ENCODE assay signal across 9 mouse cellular contexts in the genomic region with DNA sequence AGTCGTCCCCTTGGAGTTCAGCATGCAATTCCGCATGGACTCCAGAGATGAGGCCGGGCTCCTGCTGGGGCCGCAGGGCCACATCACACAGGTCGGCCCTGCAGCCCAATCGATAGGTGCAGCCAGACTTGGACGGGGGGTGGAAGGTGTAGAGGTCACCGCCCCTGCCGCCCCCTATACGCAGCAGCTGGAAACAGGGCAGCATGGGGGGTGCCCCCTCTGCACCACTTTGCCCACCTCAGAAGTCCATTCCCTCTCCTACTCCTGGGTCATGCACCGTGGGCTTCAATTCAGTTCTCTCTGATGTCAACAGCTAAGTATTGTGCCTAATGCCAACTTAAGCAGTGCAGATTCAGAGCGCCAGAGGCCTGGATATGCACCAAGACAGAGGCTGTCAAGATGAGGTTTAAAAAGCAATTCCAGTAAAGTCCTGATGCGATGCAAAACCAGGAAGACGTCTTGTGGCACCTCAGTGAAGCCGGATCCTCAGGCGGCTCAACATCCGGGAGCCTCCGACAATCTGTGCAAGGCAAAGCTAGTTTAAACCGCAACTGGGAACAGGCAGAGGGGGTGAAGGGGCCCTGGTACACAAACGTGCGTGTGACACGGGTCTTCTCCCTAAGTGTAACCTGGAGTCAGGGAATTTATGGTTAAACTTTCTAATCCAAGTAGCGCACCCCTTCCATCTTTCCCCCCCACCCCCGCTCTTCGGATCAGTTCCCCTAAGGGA. TPM values are rescaled to one million over a fixed set of nuclear protein-coding genes. Genes with fewer than 3 reads are reported as not detected.
DNase-seq lines count a peak whose midpoint lies in the region; ATAC-seq and TF ChIP-seq lines count a peak whose summit lies in the region.
"Had no signal": no experiment of that assay in that cellular context is flagged by ENCODE, and none has a peak within 500 bp of the region (broad histone marks: within the 10 kb centered on the region; RNA-seq: fewer than 3 reads in every experiment).

No protein-coding gene starts in this region.

- in situ Hi-C loops in CH12.LX (cut with MboI; ENCODE audit: low pct_ligation_motif_present, low pct_unique_long_range_greater_than_20kb, low sequenced_read_pairs), result loop anchor here (5.0 kb wide), 1 partner anchor 36 kb away; the partner anchor contains the start of gene Cdsn

- no peak for TF ChIP-seq EP300 in CH12.LX (IDR thresholded peaks at IDR 0.05; ENCODE audit: low read length)

- peak overlapping the region; percentile 71 for H3K9ac ChIP-seq in CH12.LX (ENCODE audit: insufficient read depth, low read depth)
- H3K9ac ChIP-seq in embryonic facial prominence, embryonic 15.5 days, result peak overlapping the region; percentile 53
- peak overlapping the region; percentile 55 for H3K9ac ChIP-seq in intestine, embryonic 14.5 days (ENCODE audit: low read length)
- peak overlapping the region; percentile 68 for H3K9ac ChIP-seq in lung, embryonic 14.5 days

- H3K4me1 ChIP-seq in CH12.LX (ENCODE audit: control insufficient read depth in 1 of 2, insufficient read depth in 2 of 2), result peaks cover 7 to 41% of the 10 kb centered on the region in 2 experiments; a peak in 3 of 4 replicates
- H3K4me1 ChIP-seq in embryonic facial prominence, embryonic 15.5 days, result peaks cover 34% of the 10 kb centered on the region
- peaks cover 22% of the 10 kb centered on the region; the same call in 1 of the 2 replicates for H3K4me1 ChIP-seq in intestine, embryonic 14.5 days (replicated peaks; ENCODE audit: control insufficient read depth, insufficient read depth, low read length)
- H3K4me1 ChIP-seq in lung, embryonic 14.5 days (ENCODE audit: insufficient read depth), result peaks cover 9% of the 10 kb centered on the region; the same call in 1 of the 2 replicates
- peaks cover 7% of the 10 kb centered on the region for H3K4me1 ChIP-seq in small intestine, adult 2 months (ENCODE audit: control insufficient read depth, insufficient read depth, insufficient read length, low read length)

- dilution Hi-C loops in CH12.LX (cut with MboI; ENCODE audit: extremely low pct_ligation_motif_present, extremely low pct_unique_long_range_greater_than_20kb, low sequenced_read_pairs), result no loop called here

- H3K27ac ChIP-seq in CH12.LX (ENCODE audit: insufficient read depth, low read depth), result no peak overlapping the region
- H3K27ac ChIP-seq in embryonic facial prominence, embryonic 15.5 days (replicated peaks), result peak overlapping the region; percentile 58; the same call in 1 of the 2 replicates
- H3K27ac ChIP-seq in intestine, embryonic 14.5 days (ENCODE audit: low read depth), result no peak overlapping the region
- H3K27ac ChIP-seq in lung, embryonic 14.5 days (ENCODE audit: low read depth), result peak overlapping the region; percentile 14; the same call in 1 of the 2 replicates
- no peak overlapping the region for H3K27ac ChIP-seq in small intestine, adult 2 months (ENCODE audit: insufficient read depth, low read depth, low read length)

- 5% methylated on average over 25 of the region's 25 CpGs for WGBS in embryonic facial prominence, embryonic 15.5 days
- 7% methylated on average over 25 of the region's 25 CpGs for WGBS in intestine, embryonic 14.5 days
- WGBS in lung, embryonic 14.5 days, result 3% methylated on average over 25 of the region's 25 CpGs
- WGBS in small intestine, adult 2 months, result 6% methylated on average over 25 of the region's 25 CpGs

- H3K36me3 ChIP-seq in CH12.LX (replicated peaks in 1 of 2; ENCODE audit: control insufficient read depth in 1 of 2, insufficient read depth in 1 of 2, low read length in 1 of 2), result peaks cover 11 to 46% of the 10 kb centered on the region in 2 experiments
- H3K36me3 ChIP-seq in embryonic facial prominence, embryonic 15.5 days, result peaks cover 13% of the 10 kb centered on the region; the same call in 1 of the 2 replicates
- H3K36me3 ChIP-seq in intestine, embryonic 14.5 days (ENCODE audit: control insufficient read depth, insufficient read depth, low read length), result peaks cover 10% of the 10 kb centered on the region; the same call in 1 of the 2 replicates
- H3K36me3 ChIP-seq in lung, embryonic 14.5 days (ENCODE audit: insufficient read depth), result peaks cover 16% of the 10 kb centered on the region; the same call in 1 of the 2 replicates
- H3K36me3 ChIP-seq in small intestine, adult 2 months (ENCODE audit: control insufficient read depth, insufficient read depth, low read length), result no peaks in the 10 kb centered on the region

- no peaks in the 10 kb centered on the region for H3K27me3 ChIP-seq in CH12.LX (replicated peaks)
- no peaks in the 10 kb centered on the region for H3K27me3 ChIP-seq in embryonic facial prominence, embryonic 15.5 days
- no peaks in the 10 kb centered on the region for H3K27me3 ChIP-seq in intestine, embryonic 14.5 days (replicated peaks; ENCODE audit: control insufficient read depth, insufficient read depth, low read length)
- no peaks in the 10 kb centered on the region for H3K27me3 ChIP-seq in lung, embryonic 14.5 days (ENCODE audit: insufficient read depth, low read length)
- no peaks in the 10 kb centered on the region for H3K27me3 ChIP-seq in small intestine, adult 2 months (ENCODE audit: control insufficient read depth, insufficient read depth, low read length)

- peak overlapping the region; percentile 68 to 72 (median 71) for H3K4me3 ChIP-seq in CH12.LX (replicated peaks in 1 of 3; ENCODE audit: low read depth in 2 of 3, low read length in 2 of 3, poor library complexity in 1 of 3)
- H3K4me3 ChIP-seq in embryonic facial prominence, embryonic 15.5 days (replicated peaks), result peak overlapping the region; percentile 65
- peak overlapping the region; percentile 61 for H3K4me3 ChIP-seq in intestine, embryonic 14.5 days (ENCODE audit: low read depth, low read length)
- peak overlapping the region; percentile 51 for H3K4me3 ChIP-seq in lung, embryonic 14.5 days (ENCODE audit: low read depth, low read length)
- peak overlapping the region; percentile 77 for H3K4me3 ChIP-seq in small intestine, adult 2 months (ENCODE audit: low read depth, low read length)

- peak overlapping the region; percentile 77 for H3K4me2 ChIP-seq in CH12.LX (ENCODE audit: insufficient read depth, low read depth, poor library complexity, severe bottlenecking)
- peak overlapping the region; percentile 83 for H3K4me2 ChIP-seq in embryonic facial prominence, embryonic 15.5 days (replicated peaks)
- H3K4me2 ChIP-seq in intestine, embryonic 14.5 days (ENCODE audit: low read length), result peak overlapping the region; percentile 70
- peak overlapping the region; percentile 95 for H3K4me2 ChIP-seq in lung, embryonic 14.5 days

- TF ChIP-seq RAD21 in CH12.LX (IDR thresholded peaks at IDR 0.05; ENCODE audit: low read depth, low read length), result no peak

- ATAC-seq in embryonic facial prominence, embryonic 15.5 days (ENCODE audit: insufficient number of reproducible peaks, low FRiP score, low TSS enrichment, low read depth), result no peak
- ATAC-seq in intestine, embryonic 14.5 days (replicated peaks; ENCODE audit: low FRiP score, low TSS enrichment, low read depth), result peak; percentile 14
- peak; percentile 18 for ATAC-seq in lung, embryonic 14.5 days (ENCODE audit: insufficient read depth)

- TF ChIP-seq POLR2A in CH12.LX (IDR thresholded peaks at IDR 0.05; ENCODE audit: low read depth, low read length), result no peak
- TF ChIP-seq POLR2A in small intestine, adult 2 months (IDR thresholded peaks at IDR 0.05; ENCODE audit: low read depth, low read length), result no peak

- peak; percentile 22 to 25 for DNase-seq in adrenal gland, postnatal 36 days
- no peak for DNase-seq in adrenal gland, postnatal 25 days
- DNase-seq in CH12.LX (ENCODE audit: extremely low read depth), result peak; percentile 43
- DNase-seq in intestine, embryonic 14.5 days (ENCODE audit: low spot score), result no peak
- peak; percentile 76 for DNase-seq in lung, embryonic 14.5 days
- no peak for DNase-seq in gastrocnemius, postnatal 25 days

- H3K9me3 ChIP-seq in CH12.LX (replicated peaks; ENCODE audit: low read length), result no peaks in the 10 kb centered on the region
- no peaks in the 10 kb centered on the region for H3K9me3 ChIP-seq in embryonic facial prominence, embryonic 15.5 days (replicated peaks)
- no peaks in the 10 kb centered on the region for H3K9me3 ChIP-seq in intestine, embryonic 14.5 days (ENCODE audit: control insufficient read depth, low read length)
- no peaks in the 10 kb centered on the region for H3K9me3 ChIP-seq in lung, embryonic 14.5 days (ENCODE audit: low read depth, low read length)

- H3K79me2 ChIP-seq in CH12.LX (replicated peaks; ENCODE audit: control insufficient read depth, extremely low read depth, insufficient read depth, poor library complexity, severe bottlenecking), result peaks cover 5% of the 10 kb centered on the region; the same call in 1 of the 2 replicates

- TF ChIP-seq CTCF in CH12.LX (conservative IDR thresholded peaks at IDR 0.05 in 1 of 2, IDR thresholded peaks at IDR 0.05 in 1 of 2; ENCODE audit: low read depth in 2 of 2, low read length in 2 of 2), result no peak
- no peak for TF ChIP-seq CTCF in lung, embryonic 14.5 days (IDR thresholded peaks at IDR 0.05; ENCODE audit: low read depth)
- TF ChIP-seq CTCF in small intestine, adult 2 months (IDR thresholded peaks at IDR 0.05; ENCODE audit: extremely low read depth, insufficient read length, insufficient replicate concordance, low read depth, low read length), result no peak

RNA-seq across cellular contexts. Expression of gene Tcf19, which starts 0.5 kb away (rescaled TPM):
- total RNA-seq in adrenal gland, postnatal 36 days (2021), result 10 to 100 TPM in 1 of 2 experiments, 1 to 10 TPM in 1; 8.3 to 10.0 TPM
- total RNA-seq in adrenal gland, postnatal 25 days (2021), result 16.0 and 21.2 TPM in 2 replicates
- total RNA-seq in CH12.LX (2012; rRNA removed) (37.7 and 46.0 TPM in 2 replicates), CH12.LX (2014; rRNA removed) (35.3 and 38.4 TPM in 2 replicates)
- 25.3 and 29.7 TPM in 2 replicates for polyA plus RNA-seq in CH12.LX (2012; ENCODE audit: insufficient read length, low read depth)
- 86.0 and 86.2 TPM in 2 replicates for polyA plus RNA-seq in embryonic facial prominence, embryonic 15.5 days (2015; fragmentation: Nextera tagmentation; extraction: Ambion mirVana)
- 68.7 and 79.4 TPM in 2 replicates for polyA plus RNA-seq in intestine, embryonic 14.5 days (2014; fragmentation: Nextera tagmentation; extraction: Ambion mirVana)
- 83.9 and 89.3 TPM in 2 replicates for polyA plus RNA-seq in lung, embryonic 14.5 days (2014; fragmentation: Nextera tagmentation; extraction: Ambion mirVana)
- polyA plus RNA-seq in small intestine, adult 2 months (2012; rRNA removed), result 7.3 and 8.1 TPM in 2 replicates
- total RNA-seq in gastrocnemius, postnatal 25 days (2021), result 1 to 10 TPM; 1.5 to 2.9 TPM

RNA-seq across cellular contexts. Expression of gene Cchcr1, which starts 0.8 kb away (rescaled TPM):
- 1 to 10 TPM; 7.5 to 9.3 TPM for total RNA-seq in adrenal gland, postnatal 36 days (2021)
- total RNA-seq in adrenal gland, postnatal 25 days (2021), result 15.7 and 16.6 TPM in 2 replicates
- total RNA-seq in CH12.LX (2012; rRNA removed) (11.5 and 13.0 TPM in 2 replicates), CH12.LX (2014; rRNA removed) (5.2 and 8.0 TPM in 2 replicates)
- 11.3 and 12.7 TPM in 2 replicates for polyA plus RNA-seq in CH12.LX (2012; ENCODE audit: insufficient read length, low read depth)
- 18.3 and 20.7 TPM in 2 replicates for polyA plus RNA-seq in embryonic facial prominence, embryonic 15.5 days (2015; fragmentation: Nextera tagmentation; extraction: Ambion mirVana)
- polyA plus RNA-seq in intestine, embryonic 14.5 days (2014; fragmentation: Nextera tagmentation; extraction: Ambion mirVana), result 13.6 and 15.9 TPM in 2 replicates
- 15.2 and 20.3 TPM in 2 replicates for polyA plus RNA-seq in lung, embryonic 14.5 days (2014; fragmentation: Nextera tagmentation; extraction: Ambion mirVana)
- 3.2 and 3.5 TPM in 2 replicates for polyA plus RNA-seq in small intestine, adult 2 months (2012; rRNA removed)
- total RNA-seq in gastrocnemius, postnatal 25 days (2021), result 1 to 10 TPM; 2.5 to 2.7 TPM

RNA-seq across cellular contexts. Expression of gene Pou5f1, which starts 10.3 kb away (rescaled TPM):
- total RNA-seq in adrenal gland, postnatal 36 days (2021), result under 1 TPM in 1 of 2 experiments, not detected in 1; 0.23 TPM
- total RNA-seq in adrenal gland, postnatal 25 days (2021), result 0.30 and 0.90 TPM in 2 replicates
- total RNA-seq in CH12.LX (2012; rRNA removed) (0.13 and 0.17 TPM in 2 replicates), CH12.LX (2014; rRNA removed) (not detected in 2 replicates)
- 0.38 TPM in 1 of 2 replicates, not detected in the other for polyA plus RNA-seq in CH12.LX (2012; ENCODE audit: insufficient read length, low read depth)
- polyA plus RNA-seq in embryonic facial prominence, embryonic 15.5 days (2015; fragmentation: Nextera tagmentation; extraction: Ambion mirVana), result not detected in 2 replicates
- polyA plus RNA-seq in intestine, embryonic 14.5 days (2014; fragmentation: Nextera tagmentation; extraction: Ambion mirVana), result 0.13 TPM in 1 of 2 replicates, not detected in the other
- 0.18 TPM in 1 of 2 replicates, not detected in the other for polyA plus RNA-seq in lung, embryonic 14.5 days (2014; fragmentation: Nextera tagmentation; extraction: Ambion mirVana)
- not detected in 2 replicates for polyA plus RNA-seq in small intestine, adult 2 months (2012; rRNA removed)
- total RNA-seq in gastrocnemius, postnatal 25 days (2021), result under 1 TPM in 1 of 2 experiments, not detected in 1; 0.27 TPM
- polyA plus RNA-seq: large intestine, adult 2 months had no signal

RNA-seq across cellular contexts. Expression of gene Psors1c2, which starts 16.9 kb away (rescaled TPM):
- total RNA-seq in adrenal gland, postnatal 36 days (2021), result not detected
- not detected in 2 replicates for total RNA-seq in adrenal gland, postnatal 25 days (2021)
- total RNA-seq in CH12.LX (2012; rRNA removed), result not detected in 2 replicates
- not detected in 2 replicates for total RNA-seq in CH12.LX (2014; rRNA removed)
- polyA plus RNA-seq in CH12.LX (2012; ENCODE audit: insufficient read length, low read depth), result 0.27 and 0.59 TPM in 2 replicates
- polyA plus RNA-seq in embryonic facial prominence, embryonic 15.5 days (2015; fragmentation: Nextera tagmentation; extraction: Ambion mirVana), result 20.4 and 22.7 TPM in 2 replicates
- 0.36 and 0.66 TPM in 2 replicates for polyA plus RNA-seq in intestine, embryonic 14.5 days (2014; fragmentation: Nextera tagmentation; extraction: Ambion mirVana)
- polyA plus RNA-seq in lung, embryonic 14.5 days (2014; fragmentation: Nextera tagmentation; extraction: Ambion mirVana), result 0.82 and 0.84 TPM in 2 replicates
- 0.15 and 0.37 TPM in 2 replicates for polyA plus RNA-seq in small intestine, adult 2 months (2012; rRNA removed)
- not detected for total RNA-seq in gastrocnemius, postnatal 25 days (2021)

RNA-seq across cellular contexts. Expression of gene Cdsn, which starts 35.9 kb away (rescaled TPM):
- 1 to 10 TPM in 1 of 2 experiments, under 1 TPM in 1; 0.56 to 1.4 TPM for total RNA-seq in adrenal gland, postnatal 36 days (2021)
- total RNA-seq in adrenal gland, postnatal 25 days (2021), result 0.43 TPM in 2 replicates
- total RNA-seq in CH12.LX (2012; rRNA removed) (0.46 and 0.76 TPM in 2 replicates), CH12.LX (2014; rRNA removed) (0.08 and 0.17 TPM in 2 replicates)
- polyA plus RNA-seq in CH12.LX (2012; ENCODE audit: insufficient read length, low read depth), result 1.3 and 1.4 TPM in 2 replicates
- 12.1 and 12.5 TPM in 2 replicates for polyA plus RNA-seq in embryonic facial prominence, embryonic 15.5 days (2015; fragmentation: Nextera tagmentation; extraction: Ambion mirVana)
- polyA plus RNA-seq in intestine, embryonic 14.5 days (2014; fragmentation: Nextera tagmentation; extraction: Ambion mirVana), result 0.11 and 0.12 TPM in 2 replicates
- polyA plus RNA-seq in lung, embryonic 14.5 days (2014; fragmentation: Nextera tagmentation; extraction: Ambion mirVana), result 0.07 TPM in 1 of 2 replicates, not detected in the other
- 0.08 and 0.39 TPM in 2 replicates for polyA plus RNA-seq in small intestine, adult 2 months (2012; rRNA removed)
- under 1 TPM in 1 of 2 experiments, not detected in 1; 0.91 TPM for total RNA-seq in gastrocnemius, postnatal 25 days (2021)

Comparison
In these comparisons a context has a peak if more than half of its experiments do, and no peak if none do; other contexts are left out.
1. DNase-seq: peak in adrenal gland, postnatal 36 days (2 of 2), CH12.LX (single experiment) and lung, embryonic 14.5 days (single experiment); none in adrenal gland, postnatal 25 days (single experiment), intestine, embryonic 14.5 days (single experiment) and gastrocnemius, postnatal 25 days (single experiment).
2. H3K27ac ChIP-seq: peak in embryonic facial prominence, embryonic 15.5 days (single experiment) and lung, embryonic 14.5 days (single experiment); none in CH12.LX (single experiment), intestine, embryonic 14.5 days (single experiment) and small intestine, adult 2 months (single experiment).
3. Peak in every context shown above with its lines, with median percentiles within 50 percentile points of each other: H3K4me2 ChIP-seq, H3K4me3 ChIP-seq and H3K9ac ChIP-seq.